Mouse (Mus musculus): ENCODE measurements at regions not wholly inside any gene's neighbourhood (a gene's known extent, or its start where the extent isn't known, plus 50 kb on each side); places are given as distances from the start of the nearest gene placed in this dataset.
A peak's percentile ranks its signal among the peaks of the same experiment; 100 is the strongest.

DNA sequence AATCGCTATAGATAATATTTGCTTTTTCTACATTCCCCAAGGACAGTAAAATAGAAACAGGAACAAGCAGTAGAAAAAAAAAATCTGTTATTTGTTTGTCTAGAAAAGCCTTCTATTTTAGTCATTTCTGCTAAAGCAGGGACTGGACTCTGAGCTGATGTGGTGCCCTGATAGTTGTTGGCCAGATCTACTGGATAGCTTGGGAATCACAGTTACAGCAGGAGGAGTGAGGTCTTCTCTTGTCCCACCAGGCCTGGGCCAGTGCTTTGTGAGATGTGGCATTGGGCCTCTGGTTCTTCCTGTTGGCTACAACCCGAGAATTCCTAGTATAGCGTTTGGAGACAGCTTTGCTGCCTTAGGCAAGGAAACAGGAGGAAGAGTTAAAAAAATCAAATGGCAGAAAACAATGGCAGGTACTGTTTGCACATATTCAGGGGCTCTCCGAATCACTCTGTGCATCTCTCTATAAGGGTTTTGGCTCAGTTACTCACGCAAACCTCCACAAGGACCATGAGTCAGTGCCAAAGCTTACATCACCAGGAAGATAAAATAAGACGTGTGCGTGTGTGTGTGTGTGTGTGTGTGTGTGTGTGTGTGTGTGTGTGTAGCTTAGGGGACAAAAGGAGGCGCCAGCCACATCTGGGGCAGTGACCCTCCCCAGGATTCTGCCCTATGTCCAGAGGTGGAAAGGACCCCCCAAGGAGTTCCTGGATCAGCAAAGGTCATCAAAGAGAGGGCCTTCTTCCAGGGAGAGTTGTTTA, 248.1 kb downstream of the Itga8 start:
- WGBS = 57% methylated on average over 8 of the region's 8 CpGs
- H3K9ac ChIP-seq (ENCODE audit: low read depth, low read length) = no peak overlapping the region
- H3K36me3 ChIP-seq (ENCODE audit: control insufficient read depth, insufficient read depth, low read length) = no peaks in the 10 kb centered on the region
- no peaks in the 10 kb centered on the region for H3K79me2 ChIP-seq (ENCODE audit: control insufficient read depth, insufficient read depth, low read length)
- peaks cover 8% of the 10 kb centered on the region; the same call in 1 of the 2 replicates for H3K4me1 ChIP-seq (ENCODE audit: control insufficient read depth, insufficient read depth, low read length)
- peak overlapping the region; percentile 50 for H3K27ac ChIP-seq (replicated peaks; ENCODE audit: insufficient read depth, low read depth, low read length)
- TF ChIP-seq CTCF (IDR thresholded peaks at IDR 0.05; ENCODE audit: low read depth, low read length) (no peak), POLR2A (IDR thresholded peaks at IDR 0.05; ENCODE audit: extremely low read depth, insufficient read depth, low read length) (no peak)
- no peaks in the 10 kb centered on the region for H3K27me3 ChIP-seq (ENCODE audit: control insufficient read depth, insufficient read depth, low read length)
- H3K4me3 ChIP-seq (ENCODE audit: insufficient read depth, low read depth, low read length) = no peak overlapping the region
- DNase-seq (ENCODE audit: extremely low read depth, low read depth, low spot score) = peak; percentile 36

- TF ChIP-seq CTCF (IDR thresholded peaks at IDR 0.05; ENCODE audit: low read depth, low read length) (no peak), POLR2A (IDR thresholded peaks at IDR 0.05; ENCODE audit: extremely low read depth, insufficient read depth, low read length) (no peak)
- H3K9ac ChIP-seq (ENCODE audit: low read depth, low read length) = no peak overlapping the region
- H3K4me1 ChIP-seq (ENCODE audit: control insufficient read depth, insufficient read depth, low read length) = peaks cover 8% of the 10 kb centered on the region; the same call in 1 of the 2 replicates
- H3K27me3 ChIP-seq (ENCODE audit: control insufficient read depth, insufficient read depth, low read length) = no peaks in the 10 kb centered on the region
- no peak for DNase-seq (ENCODE audit: extremely low read depth, low read depth, low spot score)
- 45% methylated on average over 3 of the region's 3 CpGs for whole genome bisulfite sequencing
- no peak overlapping the region for H3K4me3 ChIP-seq (ENCODE audit: insufficient read depth, low read depth, low read length)
- no peaks in the 10 kb centered on the region for H3K36me3 ChIP-seq (ENCODE audit: control insufficient read depth, insufficient read depth, low read length)
- H3K27ac ChIP-seq (replicated peaks; ENCODE audit: insufficient read depth, low read depth, low read length) = no peak overlapping the region
- no peaks in the 10 kb centered on the region for H3K79me2 ChIP-seq (ENCODE audit: control insufficient read depth, insufficient read depth, low read length)
Observed at GRCm38 (mm10) chr2:12054165-12054500, 247.6 kb downstream of the Itga8 start.

All from liver, adult 2 months (tissue).